Mouse (Mus musculus): Measurements from ENCODE around the gene Trip6. TPM values are rescaled to one million over a fixed set of nuclear protein-coding genes. Genes with fewer than 3 reads are reported as not detected.

Gene Trip6
- polyA plus RNA-seq, 1 experiment from 2014 or later, result 57.2 TPM

DNA sequence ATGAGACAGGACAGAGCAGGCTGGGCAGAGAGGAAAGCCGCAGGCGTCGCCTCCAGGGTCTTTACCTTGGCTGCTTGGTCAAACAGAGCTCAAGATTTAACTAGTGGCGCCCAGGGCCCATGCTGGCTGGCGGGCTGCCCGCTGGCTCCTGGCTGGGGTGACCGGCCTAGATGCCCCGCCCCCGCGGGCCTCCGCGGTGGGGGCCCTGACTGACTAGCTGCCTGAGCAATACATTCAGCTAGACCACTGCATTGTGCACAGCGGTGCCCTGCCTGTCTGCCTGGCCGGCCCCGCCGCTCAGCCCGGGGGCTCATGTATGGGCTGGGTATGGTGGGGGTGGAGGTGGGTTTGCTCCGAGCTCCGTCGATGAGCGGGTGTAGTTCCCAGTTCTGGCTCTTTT lies 13.0 kb downstream of the Trip6 start:
- no peak overlapping the region for H3K4me2 ChIP-seq (ENCODE audit: low read depth, severe bottlenecking)
- 92% methylated on average over 21 of the region's 21 CpGs for WGBS
- H3K9me3 ChIP-seq (ENCODE audit: control insufficient read depth, low read length), result no peaks in the 10 kb centered on the region
- H3K36me3 ChIP-seq (ENCODE audit: control insufficient read depth, insufficient read depth, low read length), result peaks cover 60% of the 10 kb centered on the region
- H3K27ac ChIP-seq (replicated peaks; ENCODE audit: low read depth, low read length), result no peak overlapping the region
- H3K27me3 ChIP-seq (ENCODE audit: control insufficient read depth, insufficient read depth, low read length), result no peaks in the 10 kb centered on the region
- DNase-seq (ENCODE audit: low spot score) (no peak), ATAC-seq (ENCODE audit: insufficient number of reproducible peaks, low FRiP score, low TSS enrichment, low read depth) (no peak)
- H3K9ac ChIP-seq (ENCODE audit: low read length), result no peak overlapping the region
- H3K4me1 ChIP-seq (ENCODE audit: control insufficient read depth, insufficient read depth, low read length), result peaks cover 14% of the 10 kb centered on the region
- H3K4me3 ChIP-seq (ENCODE audit: low read depth, low read length), result no peak overlapping the region

DNA sequence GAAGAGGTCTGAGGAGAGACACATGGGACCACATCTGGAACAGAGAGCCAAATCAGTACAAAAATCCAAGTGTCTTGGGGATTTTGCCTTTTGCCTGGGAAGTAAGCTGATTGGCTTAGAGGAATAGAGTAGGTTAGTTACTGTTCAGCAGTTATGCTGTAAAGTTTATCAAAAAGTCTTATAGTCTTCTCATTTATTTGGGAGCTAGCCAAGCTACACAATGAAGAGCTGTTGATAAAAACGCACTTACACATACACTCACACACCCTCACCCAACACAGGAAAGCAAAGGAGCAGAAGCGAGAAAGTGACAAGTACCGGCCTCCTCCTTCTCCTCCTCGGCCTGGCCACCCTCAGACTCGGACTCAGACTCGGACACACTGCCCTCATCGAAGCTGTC lies 15.0 kb downstream of the Trip6 start:
- no peak overlapping the region for H3K4me3 ChIP-seq (ENCODE audit: low read depth, low read length)
- no peaks in the 10 kb centered on the region for H3K9me3 ChIP-seq (ENCODE audit: control insufficient read depth, low read length)
- H3K9ac ChIP-seq (ENCODE audit: low read length), result no peak overlapping the region
- 94% methylated on average over 7 of the region's 7 CpGs for WGBS
- no peak for ATAC-seq (ENCODE audit: insufficient number of reproducible peaks, low FRiP score, low TSS enrichment, low read depth)
- H3K27me3 ChIP-seq (ENCODE audit: control insufficient read depth, insufficient read depth, low read length), result no peaks in the 10 kb centered on the region
- H3K36me3 ChIP-seq (ENCODE audit: control insufficient read depth, insufficient read depth, low read length), result peaks cover 71% of the 10 kb centered on the region
- no peak overlapping the region for H3K4me2 ChIP-seq (ENCODE audit: low read depth, severe bottlenecking)
- H3K27ac ChIP-seq (replicated peaks; ENCODE audit: low read depth, low read length), result no peak overlapping the region
- DNase-seq (ENCODE audit: low spot score), result no peak
- H3K4me1 ChIP-seq (ENCODE audit: control insufficient read depth, insufficient read depth, low read length), result peaks cover 10% of the 10 kb centered on the region

DNA sequence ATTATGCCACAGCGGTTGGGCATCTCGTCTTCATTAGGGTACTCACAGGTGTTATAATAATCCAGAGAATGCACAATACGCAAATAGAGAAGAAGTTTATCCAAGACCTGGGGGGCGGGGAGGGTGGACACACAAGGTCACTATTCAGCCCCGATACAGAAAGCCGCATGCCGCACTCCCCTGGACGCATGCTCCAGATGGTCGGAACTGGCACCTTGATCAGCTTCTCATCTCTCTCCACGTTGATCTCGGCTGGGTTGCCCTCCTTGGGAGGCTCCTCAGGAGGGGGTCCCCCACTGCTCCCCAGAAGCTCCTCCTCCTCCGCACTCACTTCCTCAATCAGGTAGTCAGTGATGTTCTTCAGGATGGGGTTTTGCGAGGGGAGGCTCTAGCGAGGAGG lies 17.1 kb downstream of the Trip6 start:
- Histone ChIP-seq H3K27me3 (ENCODE audit: control insufficient read depth, insufficient read depth, low read length) (peaks cover 5% of the 10 kb centered on the region), H3K27ac (replicated peaks; ENCODE audit: low read depth, low read length) (no peak overlapping the region), H3K9ac (ENCODE audit: low read length) (no peak overlapping the region), H3K9me3 (ENCODE audit: control insufficient read depth, low read length) (no peaks in the 10 kb centered on the region), H3K4me1 (ENCODE audit: control insufficient read depth, insufficient read depth, low read length) (peaks cover 12% of the 10 kb centered on the region), H3K36me3 (ENCODE audit: control insufficient read depth, insufficient read depth, low read length) (peaks cover 61% of the 10 kb centered on the region), H3K4me3 (ENCODE audit: low read depth, low read length) (no peak overlapping the region), H3K4me2 (ENCODE audit: low read depth, severe bottlenecking) (no peak overlapping the region)
- ATAC-seq (ENCODE audit: insufficient number of reproducible peaks, low FRiP score, low TSS enrichment, low read depth), result no peak
- WGBS, result 90% methylated on average over 14 of the region's 14 CpGs
- no peak for DNase-seq (ENCODE audit: low spot score)

DNA sequence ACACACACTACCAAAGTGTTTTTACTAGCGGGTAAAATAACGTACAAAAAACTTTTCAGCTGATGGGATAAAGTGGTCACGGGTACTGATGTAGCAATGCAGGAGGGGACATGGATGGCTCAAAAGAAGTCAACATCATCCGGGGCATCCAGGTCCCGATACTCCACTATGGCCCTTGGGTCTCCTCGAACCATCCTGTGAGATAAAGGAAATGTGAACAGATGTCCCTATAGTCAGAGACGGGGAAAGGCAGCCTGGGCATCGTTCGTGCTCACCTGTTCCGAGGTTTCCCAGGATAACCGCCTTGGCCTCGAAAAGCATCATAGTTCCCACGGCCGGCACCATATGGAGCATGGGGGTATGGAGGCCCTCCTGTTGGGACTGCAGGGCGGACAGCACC lies 18.5 kb downstream of the Trip6 start:
- 93% methylated on average over 15 of the region's 15 CpGs for WGBS
- H3K4me2 ChIP-seq (ENCODE audit: low read depth, severe bottlenecking), result no peak overlapping the region
- peaks cover 12% of the 10 kb centered on the region for H3K4me1 ChIP-seq (ENCODE audit: control insufficient read depth, insufficient read depth, low read length)
- H3K27ac ChIP-seq (replicated peaks; ENCODE audit: low read depth, low read length), result no peak overlapping the region
- no peaks in the 10 kb centered on the region for H3K9me3 ChIP-seq (ENCODE audit: control insufficient read depth, low read length)
- DNase-seq (ENCODE audit: low spot score) (no peak), ATAC-seq (ENCODE audit: insufficient number of reproducible peaks, low FRiP score, low TSS enrichment, low read depth) (no peak)
- H3K36me3 ChIP-seq (ENCODE audit: control insufficient read depth, insufficient read depth, low read length), result peaks cover 50% of the 10 kb centered on the region
- H3K9ac ChIP-seq (ENCODE audit: low read length), result no peak overlapping the region
- peak overlapping the region; percentile 10; the same call in 1 of the 2 replicates for H3K4me3 ChIP-seq (ENCODE audit: low read depth, low read length)
- H3K27me3 ChIP-seq (ENCODE audit: control insufficient read depth, insufficient read depth, low read length), result peaks cover 13% of the 10 kb centered on the region

DNA sequence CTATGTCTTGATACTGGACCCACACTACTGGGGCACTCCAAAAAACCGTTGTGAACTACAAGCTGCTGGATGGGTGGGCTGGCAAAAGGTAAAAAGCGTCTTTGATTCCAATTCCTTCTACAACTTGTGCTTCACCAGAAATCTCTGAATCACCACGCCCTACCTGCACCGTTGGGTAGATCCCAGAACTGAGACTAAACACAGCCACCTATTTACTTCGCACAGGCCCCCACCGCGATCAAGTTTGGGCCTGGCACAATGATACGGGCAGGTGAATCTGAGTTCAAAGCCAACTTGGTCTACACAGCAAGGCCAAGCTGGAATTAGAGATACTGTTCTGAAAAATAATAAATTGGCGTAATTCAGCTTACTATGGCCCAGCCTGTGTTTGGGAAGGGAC lies 18.9 kb downstream of the Trip6 start:
- H3K36me3 ChIP-seq (ENCODE audit: control insufficient read depth, insufficient read depth, low read length), result peaks cover 46% of the 10 kb centered on the region
- H3K4me2 ChIP-seq (ENCODE audit: low read depth, severe bottlenecking), result peak overlapping the region; percentile 95; the same call in 1 of the 2 replicates
- H3K27ac ChIP-seq (replicated peaks; ENCODE audit: low read depth, low read length), result peak overlapping the region; percentile 70; the same call in 1 of the 2 replicates
- peaks cover 17% of the 10 kb centered on the region for H3K27me3 ChIP-seq (ENCODE audit: control insufficient read depth, insufficient read depth, low read length)
- DNase-seq (ENCODE audit: low spot score) (no peak), ATAC-seq (ENCODE audit: insufficient number of reproducible peaks, low FRiP score, low TSS enrichment, low read depth) (no peak)
- peak overlapping the region; percentile 46 for H3K4me3 ChIP-seq (ENCODE audit: low read depth, low read length)
- H3K4me1 ChIP-seq (ENCODE audit: control insufficient read depth, insufficient read depth, low read length), result peaks cover 12% of the 10 kb centered on the region
- H3K9me3 ChIP-seq (ENCODE audit: control insufficient read depth, low read length), result no peaks in the 10 kb centered on the region
- WGBS, result 81% methylated on average over 9 of the region's 9 CpGs
- H3K9ac ChIP-seq (ENCODE audit: low read length), result peak overlapping the region; percentile 75; the same call in 1 of the 2 replicates

DNA sequence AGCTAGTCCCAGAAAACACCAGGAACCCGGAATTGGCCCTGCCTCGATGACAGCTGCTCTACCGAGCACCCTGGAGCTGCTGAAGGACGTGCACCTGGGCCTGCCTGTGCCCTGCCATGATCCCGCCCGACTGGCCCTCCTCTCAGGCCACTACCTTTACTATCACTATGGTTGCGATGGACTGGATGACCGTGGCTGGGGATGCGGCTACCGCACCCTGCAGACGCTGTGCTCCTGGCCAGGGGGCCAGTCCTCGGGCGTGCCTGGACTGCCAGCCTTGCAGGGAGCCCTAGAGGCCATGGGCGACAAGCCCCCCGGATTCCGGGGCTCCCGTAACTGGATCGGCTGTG lies 19.5 kb downstream of the Trip6 start:
- peaks cover 12% of the 10 kb centered on the region for H3K4me1 ChIP-seq (ENCODE audit: control insufficient read depth, insufficient read depth, low read length)
- peak overlapping the region; percentile 70 for H3K27ac ChIP-seq (replicated peaks; ENCODE audit: low read depth, low read length)
- no peaks in the 10 kb centered on the region for H3K9me3 ChIP-seq (ENCODE audit: control insufficient read depth, low read length)
- H3K4me2 ChIP-seq (ENCODE audit: low read depth, severe bottlenecking), result peak overlapping the region; percentile 95
- H3K27me3 ChIP-seq (ENCODE audit: control insufficient read depth, insufficient read depth, low read length), result peaks cover 23% of the 10 kb centered on the region
- DNase-seq (ENCODE audit: low spot score) (no peak), ATAC-seq (ENCODE audit: insufficient number of reproducible peaks, low FRiP score, low TSS enrichment, low read depth) (peak; percentile 55)
- H3K36me3 ChIP-seq (ENCODE audit: control insufficient read depth, insufficient read depth, low read length), result peaks cover 40% of the 10 kb centered on the region
- H3K9ac ChIP-seq (ENCODE audit: low read length), result peak overlapping the region; percentile 75
- peak overlapping the region; percentile 46 for H3K4me3 ChIP-seq (ENCODE audit: low read depth, low read length)
- 7% methylated on average over 18 of the region's 18 CpGs for WGBS

DNA sequence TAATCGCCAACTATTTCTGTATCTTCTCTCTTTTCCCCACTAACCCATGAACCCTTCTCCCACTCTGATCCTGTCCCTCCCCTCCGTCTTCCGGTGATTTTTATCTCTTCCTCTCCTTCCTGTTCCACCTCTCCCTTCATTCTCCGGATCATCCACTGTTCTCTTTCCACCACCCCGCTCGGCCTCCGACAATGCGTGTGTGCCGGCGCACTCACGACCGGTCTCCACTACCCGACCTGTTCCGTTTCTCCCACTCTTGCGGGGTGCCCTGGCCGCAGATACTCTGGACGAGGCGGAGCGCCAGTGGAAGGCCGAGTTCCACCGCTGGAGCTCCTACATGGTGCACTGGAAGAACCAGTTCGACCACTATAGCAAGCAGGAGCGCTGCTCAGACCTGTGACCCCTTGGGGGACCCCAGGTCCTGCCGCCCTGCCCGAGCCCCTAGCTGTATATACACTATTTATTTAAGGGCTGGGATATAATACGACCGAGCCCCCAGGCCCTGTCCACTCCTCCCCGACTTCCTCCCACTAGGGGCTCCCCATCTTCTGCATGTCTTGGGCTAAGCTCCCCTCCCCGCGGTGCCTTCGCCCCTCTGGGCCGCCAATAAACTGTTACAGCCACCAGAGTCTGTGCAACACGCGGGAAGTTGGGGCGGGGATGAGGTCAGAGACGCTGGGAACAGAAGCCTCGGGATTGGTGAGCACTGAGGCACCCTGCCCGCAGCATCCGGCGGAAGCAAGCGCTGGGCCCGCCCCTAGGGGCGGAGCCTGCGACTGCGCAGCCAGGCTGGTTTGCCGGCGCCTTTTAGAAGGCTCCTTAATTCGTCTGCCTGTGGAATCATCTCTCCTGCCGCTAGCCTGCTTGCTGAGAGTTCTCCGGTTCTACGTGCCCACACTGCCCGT lies 20.1 kb downstream of the Trip6 start, which contains the start of gene Ufsp1:
Gene Ufsp1 (plus strand): TSS at position 791 of the 905 bp plus-strand sequence.
- ATAC-seq (ENCODE audit: insufficient number of reproducible peaks, low FRiP score, low TSS enrichment, low read depth), result peak; percentile 93
- peaks cover 29% of the 10 kb centered on the region for H3K27me3 ChIP-seq (ENCODE audit: control insufficient read depth, insufficient read depth, low read length)
- peak within 1 kb of the TSS; percentile 46 for H3K4me3 ChIP-seq (ENCODE audit: low read depth, low read length)
- peaks cover 34% of the 10 kb centered on the region for H3K36me3 ChIP-seq (ENCODE audit: control insufficient read depth, insufficient read depth, low read length)
- under 1% methylated on average over 52 of the region's 52 CpGs for WGBS
- H3K27ac ChIP-seq (replicated peaks; ENCODE audit: low read depth, low read length), result peak within 1 kb of the TSS; percentile 70
- peaks cover 12% of the 10 kb centered on the region for H3K4me1 ChIP-seq (ENCODE audit: control insufficient read depth, insufficient read depth, low read length)
- DNase-seq (ENCODE audit: low spot score), result peak; percentile 94
- no peaks in the 10 kb centered on the region for H3K9me3 ChIP-seq (ENCODE audit: control insufficient read depth, low read length)
- H3K9ac ChIP-seq (ENCODE audit: low read length), result peak within 1 kb of the TSS; percentile 75
- H3K4me2 ChIP-seq (ENCODE audit: low read depth, severe bottlenecking), result peak within 1 kb of the TSS; percentile 95

DNA sequence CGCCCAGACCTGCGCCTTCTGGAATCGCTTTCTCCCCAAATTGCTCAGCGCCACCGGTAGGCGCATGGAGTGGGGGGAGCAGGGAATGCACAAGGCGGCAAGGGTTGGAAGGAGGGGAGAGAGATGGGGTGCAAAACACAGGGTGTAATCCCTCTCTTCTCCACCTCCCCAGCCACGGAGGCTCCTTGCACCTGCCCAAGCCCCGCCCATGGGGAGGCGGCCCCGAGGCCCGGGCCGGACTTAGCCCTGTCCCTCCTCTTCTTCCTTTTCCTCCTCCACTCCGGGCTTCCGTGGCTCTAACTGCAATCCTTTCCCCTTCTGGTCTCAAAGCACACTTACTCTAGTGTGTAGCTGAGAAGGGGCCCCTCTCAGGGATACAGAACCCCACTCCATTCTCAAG lies 20.9 kb downstream of the Trip6 start:
- peak; percentile 72 for DNase-seq (ENCODE audit: low spot score)
- peaks cover 17% of the 10 kb centered on the region for H3K4me1 ChIP-seq (ENCODE audit: control insufficient read depth, insufficient read depth, low read length)
- peak overlapping the region; percentile 95 for H3K4me2 ChIP-seq (ENCODE audit: low read depth, severe bottlenecking)
- H3K9me3 ChIP-seq (ENCODE audit: control insufficient read depth, low read length), result no peaks in the 10 kb centered on the region
- H3K4me3 ChIP-seq (ENCODE audit: low read depth, low read length), result peak overlapping the region; percentile 46
- peaks cover 36% of the 10 kb centered on the region for H3K27me3 ChIP-seq (ENCODE audit: control insufficient read depth, insufficient read depth, low read length)
- no peak overlapping the region for H3K27ac ChIP-seq (replicated peaks; ENCODE audit: low read depth, low read length)
- no peak for ATAC-seq (ENCODE audit: insufficient number of reproducible peaks, low FRiP score, low TSS enrichment, low read depth)
- under 1% methylated on average over 15 of the region's 15 CpGs for WGBS
- peaks cover 29% of the 10 kb centered on the region for H3K36me3 ChIP-seq (ENCODE audit: control insufficient read depth, insufficient read depth, low read length)
- H3K9ac ChIP-seq (ENCODE audit: low read length), result peak overlapping the region; percentile 66; the same call in 1 of the 2 replicates

All from limb, embryonic 11.5 days (tissue).